Mouse (Mus musculus): ENCODE data around the gene Unc45a. TPM values are rescaled to one million over a fixed set of nuclear protein-coding genes. Genes with fewer than 3 reads are reported as not detected.

The Unc45a gene
- total and polyA plus RNA-seq, 3 experiments, result 7.9 to 21.8 (median 16.8) TPM

- DNase-seq (ENCODE audit: extremely low read depth), result no peak
- H3K27me3 ChIP-seq (replicated peaks), result no peaks in the 10 kb centered on the region
- no peaks in the 10 kb centered on the region for H3K9me3 ChIP-seq (replicated peaks; ENCODE audit: low read length)
- dilution Hi-C loops (cut with MboI; ENCODE audit: extremely low pct_ligation_motif_present, extremely low pct_unique_long_range_greater_than_20kb, low sequenced_read_pairs) (no loop called here), in situ Hi-C loops (cut with MboI; ENCODE audit: low pct_ligation_motif_present, low pct_unique_long_range_greater_than_20kb, low sequenced_read_pairs) (no loop called here)
- TF ChIP-seq SIN3A (IDR thresholded peaks at IDR 0.05; ENCODE audit: low read length), result no peak
- TF ChIP-seq MAFK (IDR thresholded peaks at IDR 0.05; ENCODE audit: insufficient replicate concordance, low read length), result no peak
- peak; percentile 61 for TF ChIP-seq BHLHE40 (IDR thresholded peaks at IDR 0.05; ENCODE audit: low read depth, low read length)
- H3K79me2 ChIP-seq (replicated peaks; ENCODE audit: control insufficient read depth, extremely low read depth, insufficient read depth, poor library complexity, severe bottlenecking), result no peaks in the 10 kb centered on the region
- H3K27ac ChIP-seq (ENCODE audit: insufficient read depth, low read depth), result no peak overlapping the region
- H3K36me3 ChIP-seq (replicated peaks in 1 of 2; ENCODE audit: control insufficient read depth in 1 of 2, insufficient read depth in 1 of 2, low read length in 1 of 2), result peaks cover 76 to 93% of the 10 kb centered on the region in 2 experiments
- peaks cover 0 to 5% of the 10 kb centered on the region in 2 experiments; a peak in 2 of 4 replicates for H3K4me1 ChIP-seq (ENCODE audit: control insufficient read depth in 1 of 2, insufficient read depth in 2 of 2)
- no peak overlapping the region for H3K4me2 ChIP-seq (ENCODE audit: insufficient read depth, low read depth, poor library complexity, severe bottlenecking)
- no peak overlapping the region for H3K4me3 ChIP-seq (replicated peaks in 1 of 3; ENCODE audit: low read depth in 2 of 3, low read length in 2 of 3, poor library complexity in 1 of 3)
- no peak overlapping the region for H3K9ac ChIP-seq (ENCODE audit: insufficient read depth, low read depth)
Measured at GRCm38 (mm10) chr7:80360435-80360834, 19.6 kb upstream of the Unc45a start.

- H3K27me3 ChIP-seq (replicated peaks), result no peaks in the 10 kb centered on the region
- no peaks in the 10 kb centered on the region for H3K9me3 ChIP-seq (replicated peaks; ENCODE audit: low read length)
- no peak for DNase-seq (ENCODE audit: extremely low read depth)
- no peak overlapping the region for H3K27ac ChIP-seq (ENCODE audit: insufficient read depth, low read depth)
- H3K36me3 ChIP-seq (replicated peaks in 1 of 2; ENCODE audit: control insufficient read depth in 1 of 2, insufficient read depth in 1 of 2, low read length in 1 of 2), result peaks cover 72 to 94% of the 10 kb centered on the region in 2 experiments
- no peak overlapping the region for H3K9ac ChIP-seq (ENCODE audit: insufficient read depth, low read depth)
- no peaks in the 10 kb centered on the region for H3K79me2 ChIP-seq (replicated peaks; ENCODE audit: control insufficient read depth, extremely low read depth, insufficient read depth, poor library complexity, severe bottlenecking)
- H3K4me1 ChIP-seq (ENCODE audit: control insufficient read depth in 1 of 2, insufficient read depth in 2 of 2), result peaks cover 0 to 5% of the 10 kb centered on the region in 2 experiments; a peak in 2 of 4 replicates
- dilution Hi-C loops (cut with MboI; ENCODE audit: extremely low pct_ligation_motif_present, extremely low pct_unique_long_range_greater_than_20kb, low sequenced_read_pairs), result no loop called here
- no peak overlapping the region for H3K4me3 ChIP-seq (replicated peaks in 1 of 3; ENCODE audit: low read depth in 2 of 3, low read length in 2 of 3, poor library complexity in 1 of 3)
- no peak overlapping the region for H3K4me2 ChIP-seq (ENCODE audit: insufficient read depth, low read depth, poor library complexity, severe bottlenecking)
- TF ChIP-seq RAD21 (IDR thresholded peaks at IDR 0.05; ENCODE audit: low read depth, low read length) (no peak), MEF2A (IDR thresholded peaks at IDR 0.05; ENCODE audit: borderline replicate concordance, low read depth, low read length) (no peak), USF2 (conservative IDR thresholded peaks at IDR 0.05; ENCODE audit: low read depth, low read length) (no peak), BHLHE40 (IDR thresholded peaks at IDR 0.05; ENCODE audit: low read depth, low read length) (no peak), NELFE (IDR thresholded peaks at IDR 0.05; ENCODE audit: low read depth, low read length) (no peak), IRF4 (IDR thresholded peaks at IDR 0.05; ENCODE audit: low read depth, low read length) (no peak), JUND (conservative IDR thresholded peaks at IDR 0.05; ENCODE audit: low read depth, low read length) (no peak), POLR2AphosphoS2 (IDR thresholded peaks at IDR 0.05; ENCODE audit: low read depth, low read length) (no peak), MAZ (IDR thresholded peaks at IDR 0.05; ENCODE audit: low read depth, low read length) (no peak), ZNF384 (IDR thresholded peaks at IDR 0.05; ENCODE audit: low read depth, low read length) (no peak), RCOR1 (conservative IDR thresholded peaks at IDR 0.05; ENCODE audit: low read depth, low read length) (no peak), ZKSCAN1 (IDR thresholded peaks at IDR 0.05; ENCODE audit: borderline replicate concordance, low read depth, low read length) (no peak), GABPA (IDR thresholded peaks at IDR 0.05; ENCODE audit: insufficient replicate concordance, low read depth, low read length) (no peak), CTCF (conservative IDR thresholded peaks at IDR 0.05 in 1 of 2, IDR thresholded peaks at IDR 0.05 in 1 of 2; ENCODE audit: low read depth in 2 of 2, low read length in 2 of 2) (no peak), HCFC1 (IDR thresholded peaks at IDR 0.05; ENCODE audit: low read depth, low read length) (no peak), CHD2 (IDR thresholded peaks at IDR 0.05; ENCODE audit: low read length) (no peak), UBTF (IDR thresholded peaks at IDR 0.05; ENCODE audit: low read depth, low read length) (no peak), MAX (IDR thresholded peaks at IDR 0.05; ENCODE audit: low read length) (no peak), ETS1 (conservative IDR thresholded peaks at IDR 0.05; ENCODE audit: low read depth, low read length) (no peak)
- in situ Hi-C loops (cut with MboI; ENCODE audit: low pct_ligation_motif_present, low pct_unique_long_range_greater_than_20kb, low sequenced_read_pairs), result no loop called here
Measured at GRCm38 (mm10) chr7:80358039-80358438, 17.2 kb upstream of the Unc45a start.
